Mouse (Mus musculus) embryonic facial prominence, embryonic 13.5 days (tissue): ENCODE results near the gene Tbc1d1. TPM values are rescaled to one million over a fixed set of nuclear protein-coding genes. Genes with fewer than 3 reads are reported as not detected.

Source experiments
- ATAC-seq: fragments of 200-750 bp; cut with Nextera tagmentation; 2 replicates; pipeline ENCODE4 v1.8.0; 2017; ENCODE audit warnings: low read depth; ENCODE audit not compliant: insufficient number of reproducible peaks, insufficient read depth, low FRiP score, low TSS enrichment
- H3K27ac ChIP-seq: fragments of 300-500 bp; sonication (generic); 2 replicates; pipeline ENCODE4 v1.5.1; 2015; ENCODE audit warnings: moderate library complexity, mild to moderate bottlenecking, inconsistent platforms
- H3K27me3 ChIP-seq: fragments of 300-500 bp; sonication (generic); 2 replicates; pipeline ENCODE4 v1.6.1; 2015; ENCODE audit warnings: mild to moderate bottlenecking, inconsistent platforms
- H3K36me3 ChIP-seq: fragments of 300-500 bp; sonication (generic); 2 replicates; pipeline ENCODE4 v1.6.1; 2015; ENCODE audit warnings: mild to moderate bottlenecking, inconsistent platforms
- H3K4me1 ChIP-seq: fragments of 300-500 bp; sonication (generic); 2 replicates; pipeline ENCODE4 v1.6.1; 2015; ENCODE audit warnings: inconsistent platforms
- H3K4me2 ChIP-seq: fragments of 300-500 bp; sonication (generic); 2 replicates; pipeline ENCODE4 v1.6.1; 2015; ENCODE audit warnings: moderate library complexity, mild to moderate bottlenecking, inconsistent platforms
- H3K4me3 ChIP-seq: fragments of 300-500 bp; sonication (generic); 2 replicates; pipeline ENCODE4 v1.5.1; 2015; ENCODE audit warnings: mild to moderate bottlenecking, inconsistent platforms
- H3K9ac ChIP-seq: fragments of 300-500 bp; sonication (generic); 2 replicates; pipeline ENCODE4 v1.6.1; 2015; ENCODE audit warnings: mild to moderate bottlenecking, inconsistent platforms
- H3K9me3 ChIP-seq: fragments of 300-500 bp; sonication (generic); 2 replicates; pipeline ENCODE4 v1.6.1; 2016; ENCODE audit warnings: inconsistent platforms
- WGBS: fragments of 180-500 bp; shearing (Covaris S2); methylation state at CpG from one replicate; pipeline ENCODE4 v1.1.7; 2015; ENCODE audit warnings: mixed read lengths; 5-methylcytosine and 5-hydroxymethylcytosine counted together
- polyA plus RNA-seq: library from polyadenylated mRNA; unstranded; fragments of >200 nt; fragmentation: Nextera tagmentation; extraction: Ambion mirVana; gene quantifications from 2 replicates; pipeline ENCODE4 v1.2.1, GENCODE M21; 2015

Tbc1d1 gene
- polyA plus RNA-seq, 1 experiment from 2014 or later = 21.6 TPM

DNA sequence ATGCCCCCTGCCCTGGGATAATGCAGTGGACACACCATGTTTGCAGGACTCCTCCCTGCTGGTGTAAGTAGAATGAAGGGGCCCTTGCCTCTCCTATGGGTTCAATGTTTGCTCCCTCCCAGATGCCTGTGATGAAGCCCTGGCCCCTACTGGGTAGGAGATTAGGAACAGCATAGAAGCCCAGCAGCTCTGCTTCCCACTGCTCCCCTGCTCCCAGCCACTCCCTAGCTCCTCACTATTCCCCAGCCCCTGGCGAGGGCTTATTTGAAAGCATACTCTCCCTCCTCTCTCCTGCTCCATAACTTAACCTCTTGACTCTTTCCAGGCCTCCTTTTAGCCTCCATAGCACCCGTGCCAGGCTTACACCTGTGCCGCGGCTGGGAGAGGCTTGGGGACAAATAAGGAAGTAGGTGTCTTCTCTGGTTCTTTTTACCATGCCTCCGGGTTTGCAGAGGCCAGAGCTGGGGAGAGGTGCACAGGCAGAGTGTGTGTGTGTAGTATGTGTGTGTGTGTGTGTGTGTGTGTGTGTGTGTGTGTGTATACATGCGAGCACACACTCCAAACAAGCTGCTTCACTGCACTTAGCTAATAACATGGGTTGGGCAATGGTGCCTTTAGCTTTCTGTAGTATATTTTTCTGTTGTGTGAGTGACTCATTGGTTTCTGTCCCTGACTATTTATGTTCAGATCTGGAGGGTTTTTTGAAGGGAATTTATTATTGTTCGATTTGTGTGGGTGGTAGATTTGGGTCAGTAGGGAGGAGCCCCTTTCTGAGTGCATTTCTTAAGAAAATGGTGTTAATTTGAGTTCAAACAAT lies 143.6 kb downstream of the Tbc1d1 start:
- H3K9ac ChIP-seq = no peak overlapping the region
- 0 out of 2 replicates have a peak overlapping the region, but pooled peaks have one; percentile 16 for H3K27ac ChIP-seq
- ATAC-seq = no peak
- H3K27me3 ChIP-seq = no peaks in the 10 kb centered on the region
- 60% methylated on average over 7 of the region's 7 CpGs for WGBS
- no peak overlapping the region for H3K4me2 ChIP-seq
- H3K4me1 ChIP-seq = peaks cover 32% of the 10 kb centered on the region
- no peaks in the 10 kb centered on the region for H3K9me3 ChIP-seq
- H3K36me3 ChIP-seq = 0 out of 2 replicates have a peak, but pooled peaks cover 9% of the 10 kb centered on the region
- no peak overlapping the region for H3K4me3 ChIP-seq

DNA sequence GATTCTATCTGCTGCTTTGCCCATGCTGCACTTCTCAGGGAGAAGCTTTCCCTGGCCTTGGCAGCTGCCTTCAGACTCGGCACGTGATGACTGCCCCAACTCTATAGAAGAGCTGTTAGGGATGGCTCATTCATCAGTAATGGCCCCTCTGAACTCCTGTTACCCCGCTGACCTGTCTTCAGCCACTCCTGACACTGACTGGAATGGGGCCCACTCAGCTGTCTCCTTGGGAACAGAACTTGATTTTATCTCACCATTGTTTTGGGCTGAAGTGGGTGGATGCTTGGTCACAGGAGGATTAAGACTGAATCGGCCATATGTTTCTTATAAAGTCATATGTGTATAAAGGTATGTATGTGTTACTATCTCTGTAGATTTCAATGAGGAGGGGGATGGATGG lies 145.1 kb downstream of the Tbc1d1 start:
- no peak overlapping the region for H3K4me3 ChIP-seq
- no peak overlapping the region for H3K4me2 ChIP-seq
- no peaks in the 10 kb centered on the region for H3K27me3 ChIP-seq
- peaks cover 32% of the 10 kb centered on the region for H3K4me1 ChIP-seq
- no peak for ATAC-seq
- H3K9me3 ChIP-seq = peaks cover 1% of the 10 kb centered on the region; the same call in 1 of the 2 replicates
- H3K36me3 ChIP-seq = peaks cover 13% of the 10 kb centered on the region
- no peak overlapping the region for H3K27ac ChIP-seq
- 90% methylated on average over 4 of the region's 4 CpGs for WGBS
- H3K9ac ChIP-seq = no peak overlapping the region

DNA sequence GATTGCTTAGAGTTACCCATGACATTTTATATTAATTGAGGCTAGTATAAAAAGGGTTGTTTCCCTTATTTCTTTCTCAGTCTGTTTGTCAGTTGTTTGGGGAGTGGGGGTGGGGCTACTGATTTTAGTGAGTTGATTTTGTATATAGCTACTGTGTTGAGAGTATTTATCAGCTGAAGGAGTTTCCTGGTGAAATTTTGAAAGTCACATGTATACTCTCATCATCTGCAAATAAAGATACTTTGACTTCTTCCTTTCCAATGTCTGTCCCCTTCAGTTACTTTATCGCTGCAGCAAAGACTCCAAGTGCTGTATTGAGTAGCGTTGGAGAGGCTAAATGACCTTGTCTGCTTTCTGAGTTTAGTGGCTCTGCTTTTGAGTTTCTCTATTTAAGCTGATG lies 151.2 kb downstream of the Tbc1d1 start:
- 96% methylated on average over 2 of the region's 2 CpGs for WGBS
- Histone ChIP-seq H3K9me3 (peaks cover 4% of the 10 kb centered on the region; the same call in 1 of the 2 replicates), H3K4me1 (no peaks in the 10 kb centered on the region), H3K9ac (no peak overlapping the region), H3K27me3 (no peaks in the 10 kb centered on the region), H3K4me3 (no peak overlapping the region), H3K27ac (no peak overlapping the region), H3K4me2 (no peak overlapping the region), H3K36me3 (peaks cover 26% of the 10 kb centered on the region)
- no peak for ATAC-seq

DNA sequence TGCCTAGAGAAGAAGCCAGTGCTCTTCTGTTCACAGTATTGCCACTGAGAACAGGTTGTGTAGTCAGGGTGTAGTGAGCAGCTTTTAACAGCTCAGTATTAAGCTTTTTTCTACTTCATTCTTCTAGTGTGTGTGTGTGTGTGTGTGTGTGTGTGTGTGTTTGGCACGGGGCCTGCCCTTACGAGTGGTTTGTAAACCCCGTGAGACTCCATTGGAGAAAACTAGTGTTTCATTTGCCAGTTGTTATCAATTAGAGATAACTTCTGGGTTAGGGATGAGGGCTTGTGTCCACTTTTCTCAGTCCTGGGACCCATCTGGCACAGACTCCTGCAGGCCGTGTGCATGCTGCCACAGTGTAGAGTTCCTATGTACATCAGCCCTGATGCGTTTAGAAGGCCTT lies 156.2 kb downstream of the Tbc1d1 start:
- WGBS = 39% methylated on average over 5 of the region's 5 CpGs
- no peak for ATAC-seq
- Histone ChIP-seq H3K4me2 (no peak overlapping the region), H3K4me3 (no peak overlapping the region), H3K9ac (no peak overlapping the region), H3K27ac (no peak overlapping the region), H3K9me3 (no peaks in the 10 kb centered on the region), H3K4me1 (peaks cover 24% of the 10 kb centered on the region), H3K36me3 (peaks cover 14% of the 10 kb centered on the region), H3K27me3 (no peaks in the 10 kb centered on the region)

DNA sequence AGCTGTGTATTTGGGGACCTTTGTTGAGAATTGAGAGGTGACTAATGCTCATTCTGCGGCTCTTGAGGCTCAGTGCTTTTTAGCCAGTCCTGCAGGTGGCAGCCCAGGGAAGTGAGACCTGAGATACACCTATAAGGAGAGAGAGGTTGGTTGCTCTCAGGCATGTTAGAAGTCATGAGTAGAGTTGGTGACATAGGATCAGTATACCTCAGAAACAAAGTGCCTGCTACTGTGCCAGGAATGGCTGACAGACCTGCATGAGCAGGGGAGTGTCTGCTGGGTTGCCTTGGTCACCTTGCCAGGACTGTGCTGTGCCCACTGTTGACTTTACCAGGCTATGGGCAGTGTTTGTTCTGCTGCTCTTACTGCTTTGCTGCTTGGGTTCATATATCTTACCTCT lies 157.4 kb downstream of the Tbc1d1 start:
- Histone ChIP-seq H3K9me3 (no peaks in the 10 kb centered on the region), H3K4me3 (no peak overlapping the region), H3K4me1 (peaks cover 33% of the 10 kb centered on the region), H3K36me3 (peaks cover 14% of the 10 kb centered on the region), H3K27me3 (no peaks in the 10 kb centered on the region), H3K9ac (no peak overlapping the region), H3K27ac (no peak overlapping the region), H3K4me2 (no peak overlapping the region)
- WGBS = 90% methylated on average over 1 of the region's 1 CpGs
- ATAC-seq = no peak

DNA sequence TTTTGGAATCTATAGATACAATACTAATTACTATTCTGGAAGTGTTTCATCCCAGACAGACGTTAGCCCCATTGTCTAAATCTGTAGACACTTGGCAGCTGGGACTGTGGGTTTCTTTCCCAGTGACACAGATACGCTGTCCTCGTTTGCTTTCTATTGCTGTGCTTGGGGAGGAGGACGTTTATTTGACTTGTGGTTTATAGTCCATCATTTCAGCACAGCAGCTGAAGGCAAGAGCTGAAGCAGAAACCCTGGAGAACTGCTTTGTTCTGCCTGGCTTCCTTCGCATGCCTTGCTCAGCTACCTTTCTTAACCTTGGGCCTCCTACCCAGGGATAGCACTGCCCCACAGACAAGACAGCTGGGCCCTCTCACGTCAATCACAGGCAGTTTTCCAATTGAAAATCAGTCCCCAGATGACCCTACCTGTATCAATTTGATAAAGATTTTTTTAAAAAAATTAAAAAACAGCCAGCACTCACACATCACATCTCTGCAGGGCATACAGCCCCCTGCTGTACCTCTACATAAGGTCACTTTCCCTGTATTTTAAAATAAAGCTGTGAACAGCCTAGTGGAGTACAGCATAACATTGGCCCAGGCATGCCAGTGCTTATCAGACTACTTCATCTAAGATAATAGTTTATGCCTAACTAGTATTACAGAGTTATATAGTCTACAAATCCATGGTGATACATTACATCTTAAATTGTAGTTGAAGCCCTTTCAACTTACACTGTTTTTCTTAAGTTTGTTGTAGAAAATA lies 158.4 kb downstream of the Tbc1d1 start:
- Histone ChIP-seq H3K9ac (no peak overlapping the region), H3K4me2 (no peak overlapping the region), H3K4me1 (peaks cover 33% of the 10 kb centered on the region), H3K27ac (no peak overlapping the region), H3K4me3 (no peak overlapping the region), H3K9me3 (no peaks in the 10 kb centered on the region), H3K27me3 (no peaks in the 10 kb centered on the region), H3K36me3 (peaks cover 14% of the 10 kb centered on the region)
- WGBS = 55% methylated on average over 6 of the region's 6 CpGs
- ATAC-seq = no peak

DNA sequence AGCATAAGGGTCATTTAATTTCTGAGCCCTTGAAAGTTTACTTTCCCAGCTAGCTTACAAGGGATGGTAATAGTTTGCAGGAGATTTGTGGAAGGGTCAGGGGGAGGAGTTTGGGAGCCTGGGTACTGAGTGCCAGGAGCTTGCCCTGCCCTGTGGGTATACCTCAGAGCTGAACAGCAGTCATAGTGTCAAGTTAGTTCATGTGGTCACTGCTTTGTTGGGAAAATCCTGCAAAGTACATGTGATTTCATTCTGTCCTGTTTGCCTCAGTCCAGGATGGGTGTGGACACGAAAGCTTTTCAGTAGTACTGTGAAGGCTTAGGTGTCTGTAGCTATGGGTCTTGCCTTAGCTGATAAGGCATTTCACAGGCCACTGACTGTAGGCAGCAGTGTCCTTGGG lies 159.0 kb downstream of the Tbc1d1 start:
- Histone ChIP-seq H3K4me1 (peaks cover 33% of the 10 kb centered on the region), H3K9ac (no peak overlapping the region), H3K4me3 (no peak overlapping the region), H3K4me2 (no peak overlapping the region), H3K36me3 (peaks cover 15% of the 10 kb centered on the region), H3K9me3 (no peaks in the 10 kb centered on the region), H3K27ac (no peak overlapping the region), H3K27me3 (no peaks in the 10 kb centered on the region)
- 83% methylated on average over 1 of the region's 1 CpGs for WGBS
- ATAC-seq = no peak

DNA sequence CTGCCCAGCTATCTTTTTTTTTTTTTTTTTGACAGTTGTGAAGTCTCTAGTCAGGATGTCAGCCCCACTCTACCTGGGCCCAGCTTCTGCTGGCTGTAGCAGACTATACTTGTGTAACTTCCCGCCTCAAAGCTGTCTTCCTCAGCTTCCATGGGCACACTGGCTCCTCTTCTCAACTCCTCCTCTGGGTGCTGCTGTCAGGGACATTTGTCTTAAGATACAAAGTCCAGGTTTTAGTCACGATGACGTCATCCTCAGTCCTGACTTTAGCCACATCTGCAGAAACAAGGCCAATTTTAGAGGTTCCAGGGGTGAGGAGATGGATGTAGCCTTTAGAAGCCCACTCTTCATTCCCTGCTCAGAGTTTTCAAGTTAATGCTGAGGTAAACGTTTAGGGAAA lies 167.2 kb downstream of the Tbc1d1 start:
- H3K4me3 ChIP-seq = no peak overlapping the region
- no peak overlapping the region for H3K27ac ChIP-seq
- H3K9me3 ChIP-seq = no peaks in the 10 kb centered on the region
- WGBS = 90% methylated on average over 4 of the region's 4 CpGs
- no peak overlapping the region for H3K4me2 ChIP-seq
- H3K36me3 ChIP-seq = peaks cover 23% of the 10 kb centered on the region
- H3K27me3 ChIP-seq = no peaks in the 10 kb centered on the region
- H3K9ac ChIP-seq = no peak overlapping the region
- no peak for ATAC-seq
- H3K4me1 ChIP-seq = peaks cover 39% of the 10 kb centered on the region

DNA sequence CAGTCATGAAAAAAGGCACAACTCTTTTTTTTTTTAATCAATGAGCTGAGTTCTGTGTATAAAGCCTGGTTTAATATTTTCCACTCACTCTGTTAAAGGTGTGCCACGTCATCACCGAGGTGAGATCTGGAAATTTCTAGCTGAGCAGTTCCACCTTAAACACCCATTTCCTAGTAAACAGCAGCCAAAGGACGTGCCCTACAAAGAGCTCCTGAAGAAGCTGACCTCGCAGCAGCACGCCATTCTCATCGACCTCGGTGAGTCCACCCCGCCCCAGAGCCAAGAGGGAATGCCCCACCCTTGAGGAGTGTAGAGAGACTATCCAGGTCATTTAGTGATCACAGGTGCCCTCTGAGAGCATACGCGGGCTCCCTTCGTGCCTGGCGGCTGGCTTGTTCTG lies 168.2 kb downstream of the Tbc1d1 start:
- Histone ChIP-seq H3K36me3 (peaks cover 32% of the 10 kb centered on the region), H3K27me3 (no peaks in the 10 kb centered on the region), H3K4me3 (no peak overlapping the region), H3K4me2 (no peak overlapping the region), H3K9ac (no peak overlapping the region), H3K4me1 (peaks cover 38% of the 10 kb centered on the region), H3K27ac (peak overlapping the region; percentile 86), H3K9me3 (no peaks in the 10 kb centered on the region)
- 93% methylated on average over 12 of the region's 12 CpGs for WGBS
- no peak for ATAC-seq

DNA sequence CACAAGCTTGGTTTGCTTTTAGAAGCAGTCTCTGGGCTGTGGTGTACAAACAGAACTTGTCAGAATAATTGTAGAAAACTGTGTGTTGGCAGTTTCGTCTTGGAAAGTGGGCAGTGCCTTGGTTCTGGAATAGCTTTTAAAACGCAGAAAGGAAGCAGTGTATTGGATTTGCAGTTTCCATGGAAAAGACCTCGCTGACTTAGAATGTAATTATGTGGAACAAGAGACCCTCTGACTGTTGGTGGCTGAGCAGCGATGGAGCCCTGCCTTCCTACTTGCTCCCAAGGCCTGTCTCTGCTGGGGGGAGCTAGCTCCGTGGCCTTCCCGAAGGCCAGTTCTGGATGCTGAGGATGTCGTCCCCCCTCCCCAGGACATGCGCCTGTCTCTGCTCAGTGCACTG lies 168.8 kb downstream of the Tbc1d1 start:
- Histone ChIP-seq H3K9me3 (no peaks in the 10 kb centered on the region), H3K27ac (peak overlapping the region; percentile 86), H3K4me2 (no peak overlapping the region), H3K4me1 (peaks cover 38% of the 10 kb centered on the region), H3K4me3 (no peak overlapping the region), H3K9ac (no peak overlapping the region), H3K36me3 (peaks cover 35% of the 10 kb centered on the region), H3K27me3 (no peaks in the 10 kb centered on the region)
- WGBS = 59% methylated on average over 8 of the region's 8 CpGs
- ATAC-seq = 0 out of 2 replicates have a peak, but pooled peaks have one; percentile 15

DNA sequence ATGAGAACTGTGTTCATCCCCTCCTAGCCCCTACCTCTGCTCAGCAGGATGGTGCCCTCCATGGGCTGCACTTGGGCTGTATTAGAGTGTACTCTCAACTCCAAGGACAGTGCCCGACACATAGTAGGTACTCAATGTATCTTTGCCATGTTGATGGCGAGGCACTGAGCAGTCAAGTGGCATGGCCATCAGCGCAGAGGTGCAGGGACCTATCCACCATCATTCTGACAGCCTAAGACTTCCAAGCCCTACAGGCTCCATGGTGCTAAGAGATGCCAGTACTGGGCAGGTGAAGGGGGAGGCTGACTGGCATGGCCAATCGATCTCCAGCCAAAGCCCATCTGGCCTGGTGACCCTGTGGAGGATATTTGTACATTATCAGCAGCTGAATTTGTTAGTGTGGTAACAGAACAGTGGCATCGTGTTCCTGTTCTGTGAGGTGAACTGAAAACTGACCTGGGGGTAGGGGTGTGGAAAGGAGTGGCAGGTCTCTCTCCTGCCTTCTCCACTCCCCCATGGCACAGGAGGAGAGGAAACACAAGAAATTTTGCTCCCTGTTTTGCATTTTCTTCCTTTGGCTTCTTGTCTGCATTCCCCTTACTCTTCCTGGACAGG lies 169.7 kb downstream of the Tbc1d1 start:
- H3K4me3 ChIP-seq = no peak overlapping the region
- no peak overlapping the region for H3K4me2 ChIP-seq
- 74% methylated on average over 5 of the region's 5 CpGs for WGBS
- ATAC-seq = no peak
- H3K9ac ChIP-seq = no peak overlapping the region
- no peaks in the 10 kb centered on the region for H3K27me3 ChIP-seq
- peaks cover 38% of the 10 kb centered on the region for H3K4me1 ChIP-seq
- H3K9me3 ChIP-seq = no peaks in the 10 kb centered on the region
- H3K36me3 ChIP-seq = peaks cover 30% of the 10 kb centered on the region
- peak overlapping the region; percentile 16; the same call in 1 of the 2 replicates for H3K27ac ChIP-seq
